Mouse (Mus musculus) E14TG2a.4 (cell line): ENCODE results near the gene Prdm11.

Source experiments
- H3K27me3 ChIP-seq: 2 replicates; pipeline ENCODE4 v1.6.1; 2014; ENCODE audit warnings: low read length, control low read depth; ENCODE audit not compliant: insufficient read depth
- H3K36me3 ChIP-seq: 2 replicates; pipeline ENCODE4 v1.6.1; 2014; ENCODE audit warnings: low read length, control low read depth; ENCODE audit not compliant: insufficient read depth
- H3K4me1 ChIP-seq: replicated peaks from 2 replicates; pipeline ENCODE4 v1.6.1; 2014; ENCODE audit warnings: low read depth, low read length, control low read depth
- H3K4me3 ChIP-seq: replicated peaks from 2 replicates; pipeline ENCODE4 v1.5.1; 2014; ENCODE audit warnings: mild to moderate bottlenecking, low read length
- H3K9me3 ChIP-seq: 2 replicates; pipeline ENCODE4 v1.6.1; 2014; ENCODE audit warnings: low read length, control low read depth
- CTCF ChIP-seq: conservative IDR thresholded peaks from 2 replicates; pipeline ENCODE4 v1.5.1; 2014; ENCODE audit warnings: low read length
- NANOG ChIP-seq: IDR thresholded peaks from 2 replicates; pipeline ENCODE4 v1.6.1; 2014; ENCODE audit warnings: borderline replicate concordance, low read length, mixed read lengths
- POU5F1 ChIP-seq: IDR thresholded peaks from 2 replicates; pipeline ENCODE4 v1.6.1; 2014; ENCODE audit warnings: low read length, borderline replicate concordance

Prdm11 gene

GRCm38 (mm10) chr2:93039706-93040105 is 6.3 kb downstream of the Prdm11 start:
- Histone ChIP-seq H3K9me3 (no peaks in the 10 kb centered on the region), H3K36me3 (no peaks in the 10 kb centered on the region), H3K27me3 (peaks cover 31% of the 10 kb centered on the region), H3K4me3 (no peak overlapping the region), H3K4me1 (peaks cover 23% of the 10 kb centered on the region)
- no peak for TF ChIP-seq CTCF
- TF ChIP-seq NANOG, result no peak
- TF ChIP-seq POU5F1, result no peak

GRCm38 (mm10) chr2:93039043-93039442 is 6.9 kb downstream of the Prdm11 start:
- Histone ChIP-seq H3K36me3 (no peaks in the 10 kb centered on the region), H3K27me3 (peaks cover 24% of the 10 kb centered on the region), H3K4me1 (peaks cover 17% of the 10 kb centered on the region), H3K4me3 (no peak overlapping the region), H3K9me3 (no peaks in the 10 kb centered on the region)
- TF ChIP-seq NANOG (no peak), POU5F1 (no peak)

- no peaks in the 10 kb centered on the region for H3K36me3 ChIP-seq
- H3K4me1 ChIP-seq, result peaks cover 25% of the 10 kb centered on the region
- H3K27me3 ChIP-seq, result peaks cover 14% of the 10 kb centered on the region
- no peak overlapping the region for H3K4me3 ChIP-seq
- TF ChIP-seq CTCF (no peak), POU5F1 (no peak), NANOG (no peak)
- no peaks in the 10 kb centered on the region for H3K9me3 ChIP-seq
These were observed 10.3 kb downstream of the Prdm11 start for GRCm38 (mm10) chr2:93035631-93036030.

GRCm38 (mm10) chr2:93032651-93033050 is 13.3 kb downstream of the Prdm11 start:
- H3K4me3 ChIP-seq, result no peak overlapping the region
- H3K9me3 ChIP-seq, result no peaks in the 10 kb centered on the region
- H3K27me3 ChIP-seq, result peaks cover 8% of the 10 kb centered on the region
- no peaks in the 10 kb centered on the region for H3K36me3 ChIP-seq
- peaks cover 32% of the 10 kb centered on the region for H3K4me1 ChIP-seq
- TF ChIP-seq NANOG, result no peak
- no peak for TF ChIP-seq CTCF
- no peak for TF ChIP-seq POU5F1

DNA sequence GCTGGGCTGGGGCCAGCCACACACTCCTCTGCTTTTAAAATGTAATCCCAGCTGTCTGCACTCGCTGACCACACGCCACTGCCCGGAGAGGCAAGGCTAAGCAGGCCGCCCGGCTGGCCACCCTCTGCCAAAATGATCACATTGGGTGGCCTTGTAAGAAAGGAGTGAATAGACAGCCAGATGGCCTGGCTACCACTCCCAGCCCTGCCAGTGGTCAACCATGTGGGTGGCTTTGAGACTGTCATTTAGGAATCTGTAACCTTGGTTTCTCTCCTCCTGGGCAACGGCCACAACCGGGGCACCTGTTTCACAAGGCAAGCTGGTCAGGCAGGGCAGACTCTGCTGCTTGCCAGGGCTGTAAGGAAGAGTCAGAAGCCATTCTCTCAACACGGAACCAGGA is 13.9 kb downstream of the Prdm11 start:
- Histone ChIP-seq H3K36me3 (no peaks in the 10 kb centered on the region), H3K4me1 (peaks cover 31% of the 10 kb centered on the region), H3K27me3 (peaks cover 8% of the 10 kb centered on the region), H3K4me3 (no peak overlapping the region), H3K9me3 (no peaks in the 10 kb centered on the region)
- TF ChIP-seq POU5F1, result no peak
- no peak for TF ChIP-seq CTCF
- TF ChIP-seq NANOG, result no peak

DNA sequence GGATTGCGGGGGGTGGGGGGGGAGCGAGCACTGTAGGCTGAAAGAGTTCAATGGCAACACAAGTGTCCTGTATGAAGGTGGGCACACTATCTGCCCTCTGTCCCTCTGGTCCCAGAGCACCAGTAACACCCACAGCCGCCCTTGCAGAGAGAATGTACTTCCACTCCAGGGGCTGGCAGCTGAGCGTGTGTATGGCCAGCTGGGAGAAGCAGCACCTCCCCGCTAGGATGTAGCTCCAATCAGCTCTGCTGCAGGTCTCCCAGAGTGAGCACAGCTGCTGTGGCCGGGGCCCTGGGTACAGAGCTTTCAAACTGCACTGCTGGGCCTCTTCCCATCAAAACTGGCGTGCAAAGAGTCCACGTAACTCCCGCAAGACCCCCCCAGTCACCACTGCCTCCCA is 14.9 kb downstream of the Prdm11 start:
- TF ChIP-seq CTCF (no peak), POU5F1 (no peak), NANOG (no peak)
- H3K9me3 ChIP-seq, result no peaks in the 10 kb centered on the region
- H3K4me3 ChIP-seq, result peak overlapping the region; percentile 49
- H3K27me3 ChIP-seq, result peaks cover 8% of the 10 kb centered on the region
- H3K36me3 ChIP-seq, result no peaks in the 10 kb centered on the region
- H3K4me1 ChIP-seq, result peaks cover 31% of the 10 kb centered on the region

- no peak for TF ChIP-seq CTCF
- no peak for TF ChIP-seq POU5F1
- TF ChIP-seq NANOG, result no peak
- Histone ChIP-seq H3K9me3 (no peaks in the 10 kb centered on the region), H3K36me3 (no peaks in the 10 kb centered on the region), H3K4me3 (no peak overlapping the region), H3K4me1 (peaks cover 23% of the 10 kb centered on the region), H3K27me3 (peaks cover 8% of the 10 kb centered on the region)
These were observed 15.9 kb downstream of the Prdm11 start for GRCm38 (mm10) chr2:93030101-93030500.

DNA sequence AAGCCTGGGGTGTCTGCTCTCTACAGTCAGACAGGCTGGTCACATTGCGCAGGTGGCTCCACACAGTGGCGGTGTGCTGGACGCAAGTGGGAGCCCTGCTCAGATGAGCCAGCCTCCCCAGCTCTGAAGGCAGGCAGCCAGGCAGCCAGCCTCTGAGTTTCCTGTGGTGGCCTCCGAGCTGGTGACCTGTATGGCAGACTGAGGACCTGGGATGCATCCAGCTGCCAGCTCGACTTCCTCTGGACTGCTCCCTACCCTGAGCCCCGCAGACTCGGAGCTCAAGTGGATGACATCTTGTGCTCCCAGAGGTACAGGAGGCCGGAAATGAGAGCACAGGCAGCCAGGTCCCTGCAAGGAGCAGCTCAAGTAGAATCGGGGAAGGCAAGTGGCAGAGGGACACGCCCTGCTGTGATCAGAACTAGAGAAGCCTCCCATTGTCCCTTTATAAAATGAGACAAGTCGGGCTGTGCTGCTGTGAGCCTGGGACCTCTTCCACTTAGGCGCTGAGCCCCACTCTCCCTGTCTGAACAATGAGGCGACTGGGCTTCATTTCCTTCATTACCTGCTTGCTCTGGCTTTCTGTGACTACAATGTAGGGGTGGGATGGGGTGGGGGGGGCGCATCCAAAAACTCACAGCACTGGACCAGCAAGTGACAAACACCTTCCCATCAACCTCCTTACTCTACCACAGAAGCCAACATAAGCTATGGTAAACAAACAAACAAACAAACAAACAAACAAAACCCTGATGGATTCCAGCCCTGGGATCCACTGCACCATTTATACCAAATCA is 16.5 kb downstream of the Prdm11 start:
- Histone ChIP-seq H3K27me3 (peaks cover 8% of the 10 kb centered on the region), H3K36me3 (no peaks in the 10 kb centered on the region), H3K4me3 (peak overlapping the region; percentile 20), H3K9me3 (no peaks in the 10 kb centered on the region), H3K4me1 (peaks cover 24% of the 10 kb centered on the region)
- TF ChIP-seq CTCF, result no peak
- no peak for TF ChIP-seq POU5F1
- no peak for TF ChIP-seq NANOG

DNA sequence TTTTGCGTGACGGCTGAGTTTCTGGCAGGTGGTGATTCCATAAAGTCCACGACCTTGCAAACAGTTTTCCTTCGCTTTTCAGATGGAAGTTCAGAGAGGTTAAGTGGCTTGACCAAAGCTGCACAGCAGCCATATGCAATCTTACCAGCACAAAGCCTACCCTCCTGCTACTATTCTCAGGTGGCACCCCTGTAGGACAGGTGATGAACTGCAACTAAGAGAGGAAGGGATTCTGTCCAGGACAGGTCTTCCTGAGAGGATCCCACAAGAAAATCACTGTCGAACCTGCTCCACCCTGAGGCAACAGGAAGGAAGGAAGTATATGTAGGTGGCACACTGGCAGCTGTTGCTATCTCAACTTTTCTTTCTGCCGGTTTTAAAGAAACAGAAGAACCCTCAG is 17.1 kb downstream of the Prdm11 start:
- Histone ChIP-seq H3K27me3 (peaks cover 8% of the 10 kb centered on the region), H3K36me3 (no peaks in the 10 kb centered on the region), H3K4me1 (peaks cover 24% of the 10 kb centered on the region), H3K4me3 (peak overlapping the region; percentile 20), H3K9me3 (no peaks in the 10 kb centered on the region)
- TF ChIP-seq CTCF (peak; percentile 43), POU5F1 (no peak)
